Mouse (Mus musculus) stomach, postnatal 0 days (tissue): ENCODE data around the gene Tdrd5.

Experiments used
- CTCF ChIP-seq: IDR thresholded peaks from 2 replicates; pipeline ENCODE4 v1.5.1; 2016; ENCODE audit warnings: antibody characterized with exemption, low read depth, mild to moderate bottlenecking, moderate library complexity
- EP300 ChIP-seq: optimal IDR thresholded peaks from 2 replicates; pipeline ENCODE3; 2016; ENCODE audit warnings: antibody characterized with exemption

DNA sequence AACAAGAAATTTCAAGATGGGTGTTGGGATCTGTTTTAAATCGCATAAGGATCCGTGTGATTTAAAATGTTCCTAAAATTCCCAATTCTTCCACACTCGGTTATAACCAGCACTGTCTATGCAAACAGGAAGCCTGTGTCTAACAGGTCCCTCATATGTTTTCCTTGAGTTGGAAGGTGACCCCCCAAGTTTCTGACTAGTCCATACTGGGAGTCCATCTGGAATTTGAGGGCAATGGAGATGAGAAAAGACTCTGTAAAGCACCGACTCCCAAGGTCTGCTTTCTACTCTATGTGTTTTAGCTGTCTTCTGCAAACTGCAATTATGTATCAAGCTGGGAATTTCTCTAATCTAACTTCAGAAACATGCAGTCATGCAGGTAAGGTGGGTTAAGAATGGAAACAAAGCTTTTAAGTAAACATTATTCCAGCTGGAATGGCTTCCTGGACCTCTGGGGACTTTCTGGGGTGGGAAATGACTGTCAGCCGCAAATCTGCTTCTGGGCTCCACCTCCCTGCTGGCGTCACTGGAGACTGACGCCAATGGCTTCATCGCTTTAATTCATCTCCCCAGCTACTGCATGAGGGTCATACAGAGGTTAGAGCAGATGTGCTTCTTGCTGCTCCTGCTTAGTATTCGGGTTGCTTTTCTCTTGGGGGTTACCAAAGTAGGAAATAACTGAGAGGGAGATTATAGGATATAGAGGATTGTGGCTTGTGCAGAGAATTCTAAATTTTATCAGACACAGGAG lies 73.0 kb downstream of the Tdrd5 start:
- TF ChIP-seq EP300 (no peak), CTCF (no peak)
